In the genomic region with DNA sequence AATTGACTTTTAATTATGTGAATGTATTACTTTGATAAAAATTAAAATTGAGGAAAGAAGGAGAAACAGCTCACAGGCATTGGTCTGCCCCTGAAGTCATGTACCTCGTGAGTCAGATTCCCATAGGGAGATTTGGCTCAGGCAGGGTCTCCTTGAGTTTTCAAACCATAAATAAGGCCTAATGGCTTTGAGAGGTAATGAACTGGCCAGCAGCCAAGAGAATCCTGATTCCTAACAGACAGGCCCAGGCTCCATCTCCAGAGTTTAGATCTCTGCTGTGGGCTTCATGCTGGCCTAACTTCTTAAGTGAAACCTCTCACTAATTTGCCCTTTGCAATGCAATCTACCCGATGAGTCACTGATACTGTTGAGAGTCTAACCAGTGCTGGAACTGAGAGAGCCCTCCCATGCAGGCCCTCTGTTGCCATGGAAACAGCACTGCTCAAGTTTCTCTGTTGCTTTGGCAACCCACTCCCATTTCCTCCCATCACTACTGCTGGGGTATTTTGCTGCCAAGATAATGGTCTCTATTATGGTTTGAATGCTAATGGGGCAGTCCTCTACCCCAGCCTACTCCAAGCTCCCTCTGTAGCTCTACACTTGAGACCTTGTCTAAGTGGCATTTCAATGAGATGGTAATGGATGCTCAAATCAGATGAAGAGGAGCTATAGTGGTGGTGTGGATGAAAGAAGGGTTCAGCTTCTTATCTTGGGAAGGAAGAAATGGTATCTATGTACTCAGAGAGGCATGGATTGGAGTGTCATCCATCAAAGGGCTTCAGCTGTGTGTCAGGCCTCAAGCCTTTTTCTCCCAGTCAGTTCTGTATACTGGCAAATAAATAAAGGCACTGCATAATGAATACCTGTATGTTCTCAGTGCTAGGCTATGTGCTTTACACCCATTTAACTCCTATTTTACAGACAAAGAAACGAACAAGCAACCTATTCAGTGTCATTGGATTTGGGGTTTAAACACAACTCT, we compare ENCODE assay signal across 8 mouse cellular contexts.
DNase-seq lines count a peak whose midpoint lies in the region; ATAC-seq and TF ChIP-seq lines count a peak whose summit lies in the region.

No protein-coding gene starts in this region.

- peak overlapping the region; percentile 88 for H3K27ac ChIP-seq in forebrain, embryonic 13.5 days

- 15% methylated on average over 3 of the region's 3 CpGs for WGBS in forebrain, embryonic 13.5 days

- intact Hi-C loops in gastrocnemius, postnatal 14 days (cut with DNase I; ENCODE audit: low total_unique reads) = no loop called here

- ATAC-seq in forebrain, embryonic 13.5 days = peak; percentile 96
- no peak for ATAC-seq in erythroid progenitor cell, adult 5-6 weeks (replicated peaks; ENCODE audit: low FRiP score, poor library complexity, severe bottlenecking)

- TF ChIP-seq CTCF in C2C12 (IDR thresholded peaks at IDR 0.05; ENCODE audit: control insufficient read depth, insufficient read depth, insufficient read length) = no peak

- H3ac ChIP-seq in C2C12 (ENCODE audit: control insufficient read depth, insufficient read length, low read depth) = no peak overlapping the region

- peak; percentile 57 for DNase-seq in WW6 (ENCODE audit: low read depth, low spot score)
- peak; percentile 64 to 70 for DNase-seq in layer of hippocampus, postnatal 10 days (ENCODE audit: low spot score in 2 of 2)
- peak; percentile 70 for DNase-seq in neural tube, embryonic 10.5 days (ENCODE audit: extremely low spot score, low spot score)
- no peak for DNase-seq in testis, postnatal 14 days (ENCODE audit: low spot score)
- DNase-seq in gastrocnemius, postnatal 14 days = no peak

- H3K36me3 ChIP-seq in C2C12 (ENCODE audit: control insufficient read depth, insufficient read depth) = no peaks in the 10 kb centered on the region
- no peaks in the 10 kb centered on the region for H3K36me3 ChIP-seq in forebrain, embryonic 13.5 days (ENCODE audit: poor library complexity, severe bottlenecking)

- peak overlapping the region; percentile 22; the same call in 1 of the 2 replicates for H3K4me2 ChIP-seq in forebrain, embryonic 13.5 days

- no peak overlapping the region for H3K4me3 ChIP-seq in C2C12 (ENCODE audit: insufficient read depth, poor library complexity, severe bottlenecking)
- no peak overlapping the region for H3K4me3 ChIP-seq in forebrain, embryonic 13.5 days

- H3K9me3 ChIP-seq in forebrain, embryonic 13.5 days (replicated peaks) = no peaks in the 10 kb centered on the region

- no peaks in the 10 kb centered on the region for H3K79me2 ChIP-seq in C2C12 (ENCODE audit: control insufficient read depth, insufficient read depth)

- peaks cover 55% of the 10 kb centered on the region for H3K4me1 ChIP-seq in forebrain, embryonic 13.5 days

- no peaks in the 10 kb centered on the region for H3K27me3 ChIP-seq in C2C12 (ENCODE audit: control insufficient read depth, insufficient read depth, insufficient read length)
- no peaks in the 10 kb centered on the region; the same call in 1 of the 2 replicates for H3K27me3 ChIP-seq in forebrain, embryonic 13.5 days

- no peaks in the 10 kb centered on the region for H3K79me3 ChIP-seq in C2C12 (ENCODE audit: low read depth)

- H3K9ac ChIP-seq in forebrain, embryonic 13.5 days = no peak overlapping the region

TF ChIP-seq in C2C12, 6 proteins besides CTCF, POLR2A, EP300 and RAD21:
- TF ChIP-seq CEBPB (IDR thresholded peaks at IDR 0.05; ENCODE audit: low read depth) = peak; percentile 42
- no peak for TF ChIP-seq FOSL1 (IDR thresholded peaks at IDR 0.05; ENCODE audit: insufficient read depth, low read length, poor library complexity, severe bottlenecking)

Comparison
In these comparisons a context has a peak if more than half of its experiments do, and no peak if none do; other contexts are left out.
1. DNase-seq: peak in WW6 (single experiment), layer of hippocampus, postnatal 10 days (2 of 2) and neural tube, embryonic 10.5 days (single experiment); none in testis, postnatal 14 days (single experiment) and gastrocnemius, postnatal 14 days (single experiment).